Mouse (Mus musculus): ENCODE measurements around the gene Baz1a. TPM values are rescaled to one million over a fixed set of nuclear protein-coding genes. Genes with fewer than 3 reads are reported as not detected.
A peak's percentile ranks its signal among the peaks of the same experiment; 100 is the strongest.
"Not testable (repeated sequence)": the region's sequence is repeated elsewhere in the genome, so short reads cannot be mapped to it uniquely, and the experiment has no call there.

Gene Baz1a
- polyA plus RNA-seq, 1 experiment: 4.6 TPM

- DNase-seq (ENCODE audit: low read depth): no peak
These were observed 33.2 kb downstream of the Baz1a start for GRCm38 (mm10) chr12:54980939-54981338.

GRCm38 (mm10) chr12:54980532-54980931 is 33.6 kb downstream of the Baz1a start:
- no peak for DNase-seq (ENCODE audit: low read depth)

GRCm38 (mm10) chr12:54969033-54969432 is 45.1 kb downstream of the Baz1a start:
- DNase-seq (ENCODE audit: low read depth): no peak

- DNase-seq (ENCODE audit: low read depth): no peak
These were observed 48.5 kb downstream of the Baz1a start for GRCm38 (mm10) chr12:54965532-54966160.

- peak; percentile 22 for DNase-seq (ENCODE audit: low read depth)
These were observed 54.6 kb downstream of the Baz1a start for GRCm38 (mm10) chr12:54959569-54959968.

GRCm38 (mm10) chr12:54956974-54957373 is 57.2 kb downstream of the Baz1a start:
- no peak for DNase-seq (ENCODE audit: low read depth)

- no peak for DNase-seq (ENCODE audit: low read depth)
These were observed 57.7 kb downstream of the Baz1a start for GRCm38 (mm10) chr12:54956457-54956856.

- no peak for DNase-seq (ENCODE audit: low read depth)
These were observed 68.0 kb downstream of the Baz1a start for GRCm38 (mm10) chr12:54946116-54946515.

- not testable (repeated sequence) for DNase-seq (ENCODE audit: low read depth)
These were observed 71.5 kb downstream of the Baz1a start for GRCm38 (mm10) chr12:54942586-54943157.

- DNase-seq (ENCODE audit: low read depth): not testable (repeated sequence)
These were observed 76.4 kb downstream of the Baz1a start for GRCm38 (mm10) chr12:54937581-54938343.

- DNase-seq (ENCODE audit: low read depth): no peak
These were observed 103.8 kb downstream of the Baz1a start for GRCm38 (mm10) chr12:54910387-54910786.

GRCm38 (mm10) chr12:54892559-54892958 is 121.6 kb downstream of the Baz1a start:
- DNase-seq (ENCODE audit: low read depth): not testable (repeated sequence)

- no peak for DNase-seq (ENCODE audit: low read depth)
These were observed 123.7 kb downstream of the Baz1a start for GRCm38 (mm10) chr12:54890426-54890825.

GRCm38 (mm10) chr12:54887580-54888127 is 126.5 kb downstream of the Baz1a start:
- DNase-seq (ENCODE audit: low read depth): no peak

- no peak for DNase-seq (ENCODE audit: low read depth)
These were observed 134.5 kb downstream of the Baz1a start for GRCm38 (mm10) chr12:54879630-54880029.

GRCm38 (mm10) chr12:54879211-54879610 is 134.9 kb downstream of the Baz1a start:
- no peak for DNase-seq (ENCODE audit: low read depth)

- DNase-seq (ENCODE audit: low read depth): no peak
These were observed 136.3 kb downstream of the Baz1a start for GRCm38 (mm10) chr12:54877875-54878274.

GRCm38 (mm10) chr12:54876879-54877278 is 137.3 kb downstream of the Baz1a start:
- no peak for DNase-seq (ENCODE audit: low read depth)

GRCm38 (mm10) chr12:54874711-54875110 is 139.4 kb downstream of the Baz1a start:
- DNase-seq (ENCODE audit: low read depth): no peak

- DNase-seq (ENCODE audit: low read depth): no peak
These were observed 151.3 kb downstream of the Baz1a start, which contains the start of gene Cfl2 for GRCm38 (mm10) chr12:54862606-54863535. Gene Cfl2 (minus strand): TSS chr12:54862877.

GRCm38 (mm10) chr12:54861991-54862605 is 152.1 kb downstream of the Baz1a start:
- DNase-seq (ENCODE audit: low read depth): no peak

All from gonadal fat pad, adult 2 months (tissue).